8 mouse cellular contexts compared by ENCODE assay signal in genomic region chr9:119445737-119446136, GRCm38 (mm10). TPM values are rescaled to one million over a fixed set of nuclear protein-coding genes. Genes with fewer than 3 reads are reported as not detected.
DNase-seq lines count a peak whose midpoint lies in the region; ATAC-seq lines count a peak whose summit lies in the region.

No protein-coding gene starts in this region.

- H3K27ac ChIP-seq in heart, embryonic 13.5 days (replicated peaks): no peak overlapping the region
- H3K27ac ChIP-seq in hindbrain, embryonic 12.5 days: no peak overlapping the region
- H3K27ac ChIP-seq in midbrain, embryonic 12.5 days (replicated peaks): no peak overlapping the region

- no peak for DNase-seq in heart, postnatal 14 days
- DNase-seq in MEL-GATA-1-ER (ENCODE audit: extremely low read depth, low read depth): peak; percentile 68
- DNase-seq in cerebellum, adult 8-10 months: no peak
- DNase-seq in cerebellum, postnatal 14 days: no peak
- no peak for DNase-seq in gastrocnemius, postnatal 36 days

- no peaks in the 10 kb centered on the region for H3K27me3 ChIP-seq in heart, embryonic 13.5 days (replicated peaks)
- H3K27me3 ChIP-seq in hindbrain, embryonic 12.5 days: no peaks in the 10 kb centered on the region
- H3K27me3 ChIP-seq in midbrain, embryonic 12.5 days: no peaks in the 10 kb centered on the region

- no peaks in the 10 kb centered on the region for H3K9me3 ChIP-seq in heart, embryonic 13.5 days
- no peaks in the 10 kb centered on the region for H3K9me3 ChIP-seq in hindbrain, embryonic 12.5 days (replicated peaks)
- H3K9me3 ChIP-seq in midbrain, embryonic 12.5 days: no peaks in the 10 kb centered on the region

- peaks cover 13% of the 10 kb centered on the region for H3K4me1 ChIP-seq in heart, embryonic 13.5 days
- H3K4me1 ChIP-seq in hindbrain, embryonic 12.5 days: peaks cover 14% of the 10 kb centered on the region
- H3K4me1 ChIP-seq in midbrain, embryonic 12.5 days: peaks cover 13% of the 10 kb centered on the region

- peak overlapping the region; percentile 95 for H3K4me3 ChIP-seq in heart, embryonic 13.5 days
- H3K4me3 ChIP-seq in hindbrain, embryonic 12.5 days: peak overlapping the region; percentile 89
- peak overlapping the region; percentile 92 for H3K4me3 ChIP-seq in midbrain, embryonic 12.5 days

- intact Hi-C loops in heart, postnatal 14 days (cut with DNase I): no loop called here
- intact Hi-C loops in gastrocnemius, postnatal 36 days (cut with DNase I): no loop called here

- WGBS in heart, embryonic 13.5 days: 21% methylated on average over 6 of the region's 6 CpGs
- WGBS in hindbrain, embryonic 12.5 days: 45% methylated on average over 6 of the region's 6 CpGs
- WGBS in midbrain, embryonic 12.5 days: 43% methylated on average over 6 of the region's 6 CpGs

- peaks cover 38% of the 10 kb centered on the region for H3K36me3 ChIP-seq in heart, embryonic 13.5 days
- H3K36me3 ChIP-seq in hindbrain, embryonic 12.5 days: peaks cover 43% of the 10 kb centered on the region
- peaks cover 40% of the 10 kb centered on the region for H3K36me3 ChIP-seq in midbrain, embryonic 12.5 days

- no peak for ATAC-seq in heart, embryonic 13.5 days (ENCODE audit: extremely low read depth, insufficient number of reproducible peaks, low FRiP score, low TSS enrichment)
- ATAC-seq in hindbrain, embryonic 12.5 days (ENCODE audit: low FRiP score): no peak
- no peak for ATAC-seq in midbrain, embryonic 12.5 days (ENCODE audit: low FRiP score, low read depth)

- H3K9ac ChIP-seq in heart, embryonic 13.5 days: peak overlapping the region; percentile 96
- H3K9ac ChIP-seq in hindbrain, embryonic 12.5 days: peak overlapping the region; percentile 89
- peak overlapping the region; percentile 90 for H3K9ac ChIP-seq in midbrain, embryonic 12.5 days (replicated peaks)

- peak overlapping the region; percentile 97 for H3K4me2 ChIP-seq in heart, embryonic 13.5 days
- H3K4me2 ChIP-seq in hindbrain, embryonic 12.5 days (replicated peaks): peak overlapping the region; percentile 70
- H3K4me2 ChIP-seq in midbrain, embryonic 12.5 days (replicated peaks): peak overlapping the region; percentile 93

RNA-seq across cellular contexts. Expression of gene Exog, which starts 1.0 kb away (rescaled TPM):
- 11.8 and 12.4 TPM in 2 replicates for polyA plus RNA-seq in heart, embryonic 13.5 days (2015; fragmentation: Nextera tagmentation; extraction: Ambion mirVana)
- 1 to 10 TPM; 2.4 to 3.2 TPM for total RNA-seq in heart, postnatal 14 days (2021)
- polyA plus RNA-seq in hindbrain, embryonic 12.5 days (2016; fragmentation: Nextera tagmentation; extraction: Ambion mirVana): 42.7 and 43.7 TPM in 2 replicates
- 38.1 and 45.1 TPM in 2 replicates for polyA plus RNA-seq in midbrain, embryonic 12.5 days (2016; fragmentation: Nextera tagmentation; extraction: Ambion mirVana)
- 1 to 10 TPM; 1.2 to 1.4 TPM for total RNA-seq in gastrocnemius, postnatal 36 days (2021)

RNA-seq across cellular contexts. Expression of gene Acvr2b, which starts 43.8 kb away (rescaled TPM):
- 13.2 and 17.2 TPM in 2 replicates for polyA plus RNA-seq in heart, embryonic 13.5 days (2015; fragmentation: Nextera tagmentation; extraction: Ambion mirVana)
- 1 to 10 TPM; 5.7 to 6.7 TPM for total RNA-seq in heart, postnatal 14 days (2021)
- 86.6 and 97.4 TPM in 2 replicates for polyA plus RNA-seq in hindbrain, embryonic 12.5 days (2016; fragmentation: Nextera tagmentation; extraction: Ambion mirVana)
- 109 and 116 TPM in 2 replicates for polyA plus RNA-seq in midbrain, embryonic 12.5 days (2016; fragmentation: Nextera tagmentation; extraction: Ambion mirVana)
- 10 to 100 TPM; 11.5 to 15.0 TPM for total RNA-seq in gastrocnemius, postnatal 36 days (2021)
